Mouse (Mus musculus): Measurements from ENCODE around the gene Gm4707.

DNA sequence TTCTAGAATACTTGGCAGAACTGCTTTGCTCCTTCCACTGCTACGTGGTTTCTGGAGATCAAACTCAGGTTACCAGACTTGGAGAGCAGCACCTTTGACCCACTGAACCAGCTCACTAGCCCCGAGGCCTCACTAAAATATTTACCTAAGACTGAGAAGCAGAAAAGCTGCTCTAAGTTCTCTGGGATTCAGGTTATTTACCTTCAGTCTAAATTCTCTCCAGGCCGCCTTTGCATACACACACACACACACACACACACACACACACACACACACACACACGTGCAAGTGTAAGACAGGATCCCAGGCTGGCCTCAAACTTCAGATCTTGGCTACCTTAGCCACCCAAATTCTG is 31.6 kb upstream of the Gm4707 start:
- TF ChIP-seq CTCF (conservative IDR thresholded peaks at IDR 0.05; ENCODE audit: low read length): no peak
- no peak for TF ChIP-seq NANOG (IDR thresholded peaks at IDR 0.05; ENCODE audit: borderline replicate concordance, low read length)
- TF ChIP-seq POU5F1 (IDR thresholded peaks at IDR 0.05; ENCODE audit: borderline replicate concordance, low read length): no peak
